Mouse (Mus musculus) intestine, embryonic 16.5 days (tissue): Measurements from ENCODE around the gene Zdhhc7. TPM values are rescaled to one million over a fixed set of nuclear protein-coding genes. Genes with fewer than 3 reads are reported as not detected.
A peak's percentile ranks its signal among the peaks of the same experiment; 100 is the strongest.

ENCODE experiments used
- ATAC-seq: fragments of 200-750 bp; cut with Nextera tagmentation; 2 replicates; pipeline ENCODE4 v1.8.0; 2017; ENCODE audit warnings: moderate TSS enrichment, moderate library complexity
- H3K27ac ChIP-seq: fragments of 300-500 bp; sonication (generic); 2 replicates; pipeline ENCODE4 v1.5.1; 2014; ENCODE audit warnings: mild to moderate bottlenecking, low read length
- H3K27me3 ChIP-seq: fragments of 300-500 bp; sonication (generic); replicated peaks from 2 replicates; pipeline ENCODE4 v1.6.1; 2014; ENCODE audit warnings: low read length, control low read depth, mixed read lengths; ENCODE audit not compliant: control insufficient read depth, insufficient read depth
- H3K36me3 ChIP-seq: fragments of 300-500 bp; sonication (generic); 2 replicates; pipeline ENCODE4 v1.6.1; 2014; ENCODE audit warnings: low read length, control low read depth; ENCODE audit not compliant: control insufficient read depth, insufficient read depth
- H3K4me1 ChIP-seq: fragments of 300-500 bp; sonication (generic); 2 replicates; pipeline ENCODE4 v1.6.1; 2014; ENCODE audit warnings: low read length, control low read depth, mixed read lengths; ENCODE audit not compliant: control insufficient read depth, insufficient read depth
- H3K4me2 ChIP-seq: fragments of 300-500 bp; sonication (generic); 2 replicates; pipeline ENCODE4 v1.6.1; 2014; ENCODE audit warnings: low read depth, low read length, control low read depth
- H3K4me3 ChIP-seq: fragments of 300-500 bp; sonication (generic); 2 replicates; pipeline ENCODE4 v1.5.1; 2014; ENCODE audit warnings: mild to moderate bottlenecking, low read length
- H3K9ac ChIP-seq: fragments of 300-500 bp; sonication (generic); 2 replicates; pipeline ENCODE4 v1.6.1; 2014; ENCODE audit warnings: low read depth, low read length
- H3K9me3 ChIP-seq: fragments of 300-500 bp; sonication (generic); 2 replicates; pipeline ENCODE4 v1.6.1; 2016; ENCODE audit warnings: low read length, control low read depth; ENCODE audit not compliant: control insufficient read depth
- WGBS: fragments of 180-500 bp; shearing (Covaris S2); extraction: QIAGEN DNeasy Blood & Tissue Kit; methylation state at CpG from one replicate; pipeline ENCODE4 v1.1.7; 2014; 5-methylcytosine and 5-hydroxymethylcytosine counted together
- polyA plus RNA-seq: library from polyadenylated mRNA; unstranded; fragments of >200 nt; fragmentation: Nextera tagmentation; extraction: Ambion mirVana; gene quantifications from 2 replicates; pipeline ENCODE4 v1.2.1, GENCODE M21; 2015

The Zdhhc7 gene
- polyA plus RNA-seq, 1 experiment from 2014 or later, result 40.5 TPM

- Histone ChIP-seq H3K9ac (no peak overlapping the region), H3K36me3 (no peaks in the 10 kb centered on the region), H3K4me3 (no peak overlapping the region), H3K9me3 (no peaks in the 10 kb centered on the region), H3K27me3 (peaks cover 11% of the 10 kb centered on the region), H3K4me1 (peaks cover 12% of the 10 kb centered on the region), H3K27ac (no peak overlapping the region), H3K4me2 (no peak overlapping the region)
- ATAC-seq, result no peak
- WGBS, result 81% methylated on average over 5 of the region's 5 CpGs
These were observed 17.6 kb upstream of the Zdhhc7 start for GRCm38 (mm10) chr8:120118847-120119246.

- H3K9ac ChIP-seq, result no peak overlapping the region
- no peak overlapping the region for H3K4me3 ChIP-seq
- WGBS, result 75% methylated on average over 9 of the region's 9 CpGs
- no peak for ATAC-seq
- H3K27me3 ChIP-seq, result peaks cover 11% of the 10 kb centered on the region
- H3K36me3 ChIP-seq, result no peaks in the 10 kb centered on the region
- no peaks in the 10 kb centered on the region for H3K9me3 ChIP-seq
- no peak overlapping the region for H3K4me2 ChIP-seq
- peaks cover 12% of the 10 kb centered on the region for H3K4me1 ChIP-seq
- no peak overlapping the region for H3K27ac ChIP-seq
These were observed 16.9 kb upstream of the Zdhhc7 start for GRCm38 (mm10) chr8:120118162-120118561.

- no peak overlapping the region for H3K4me3 ChIP-seq
- no peak for ATAC-seq
- H3K4me2 ChIP-seq, result no peak overlapping the region
- H3K27ac ChIP-seq, result no peak overlapping the region
- H3K36me3 ChIP-seq, result no peaks in the 10 kb centered on the region
- no peak overlapping the region for H3K9ac ChIP-seq
- 73% methylated on average over 7 of the region's 7 CpGs for WGBS
- peaks cover 11% of the 10 kb centered on the region for H3K27me3 ChIP-seq
- no peaks in the 10 kb centered on the region for H3K9me3 ChIP-seq
- peaks cover 17% of the 10 kb centered on the region for H3K4me1 ChIP-seq
These were observed 15.3 kb upstream of the Zdhhc7 start for GRCm38 (mm10) chr8:120116600-120116999.

GRCm38 (mm10) chr8:120114315-120114841, 13.1 kb upstream of the Zdhhc7 start:
- H3K9ac ChIP-seq, result peak overlapping the region; percentile 82
- peak overlapping the region; percentile 100 for H3K4me2 ChIP-seq
- H3K4me1 ChIP-seq, result peaks cover 17% of the 10 kb centered on the region
- no peaks in the 10 kb centered on the region for H3K36me3 ChIP-seq
- H3K9me3 ChIP-seq, result no peaks in the 10 kb centered on the region
- peak overlapping the region; percentile 78 for H3K4me3 ChIP-seq
- H3K27me3 ChIP-seq, result peaks cover 11% of the 10 kb centered on the region
- H3K27ac ChIP-seq, result no peak overlapping the region
- WGBS, result under 1% methylated on average over 46 of the region's 46 CpGs
- ATAC-seq, result peak; percentile 36

- H3K9ac ChIP-seq, result peak within 1 kb of the TSS; percentile 82
- under 1% methylated on average over 61 of the region's 61 CpGs for WGBS
- peaks cover 17% of the 10 kb centered on the region for H3K4me1 ChIP-seq
- no peaks in the 10 kb centered on the region for H3K9me3 ChIP-seq
- peak within 1 kb of the TSS; percentile 97 for H3K27ac ChIP-seq
- ATAC-seq, result peak; percentile 95
- peak within 1 kb of the TSS; percentile 78 for H3K4me3 ChIP-seq
- H3K4me2 ChIP-seq, result peak within 1 kb of the TSS; percentile 100
- H3K27me3 ChIP-seq, result peaks cover 11% of the 10 kb centered on the region
- no peaks in the 10 kb centered on the region for H3K36me3 ChIP-seq
These were observed 12.5 kb upstream of the Zdhhc7 start, which contains the start of gene 6430548M08Rik for GRCm38 (mm10) chr8:120113758-120114255. Gene 6430548M08Rik (plus strand): TSS chr8:120114152.

GRCm38 (mm10) chr8:120113306-120113705, 12.0 kb upstream of the Zdhhc7 start:
- ATAC-seq, result peak; percentile 62
- peaks cover 17% of the 10 kb centered on the region for H3K4me1 ChIP-seq
- no peaks in the 10 kb centered on the region for H3K36me3 ChIP-seq
- H3K27me3 ChIP-seq, result peaks cover 11% of the 10 kb centered on the region
- H3K27ac ChIP-seq, result peak overlapping the region; percentile 97
- peak overlapping the region; percentile 77 for H3K9ac ChIP-seq
- H3K4me2 ChIP-seq, result peak overlapping the region; percentile 80
- H3K9me3 ChIP-seq, result no peaks in the 10 kb centered on the region
- 3% methylated on average over 10 of the region's 10 CpGs for WGBS
- peak overlapping the region; percentile 63 for H3K4me3 ChIP-seq

- H3K9ac ChIP-seq, result no peak overlapping the region
- H3K4me1 ChIP-seq, result peaks cover 17% of the 10 kb centered on the region
- WGBS, result 72% methylated on average over 5 of the region's 5 CpGs
- no peak for ATAC-seq
- H3K27me3 ChIP-seq, result peaks cover 11% of the 10 kb centered on the region
- H3K4me2 ChIP-seq, result no peak overlapping the region
- no peaks in the 10 kb centered on the region for H3K9me3 ChIP-seq
- no peak overlapping the region for H3K4me3 ChIP-seq
- H3K36me3 ChIP-seq, result no peaks in the 10 kb centered on the region
- H3K27ac ChIP-seq, result no peak overlapping the region; the same call in 1 of the 2 replicates
These were observed 11.3 kb upstream of the Zdhhc7 start for GRCm38 (mm10) chr8:120112535-120112934.

GRCm38 (mm10) chr8:120111382-120111781, 10.1 kb upstream of the Zdhhc7 start:
- no peak overlapping the region for H3K4me3 ChIP-seq

GRCm38 (mm10) chr8:120110966-120111365, 9.7 kb upstream of the Zdhhc7 start:
- 85% methylated on average over 4 of the region's 4 CpGs for WGBS
- H3K27ac ChIP-seq, result no peak overlapping the region
- no peak for ATAC-seq
- H3K4me3 ChIP-seq, result no peak overlapping the region
- peaks cover 11% of the 10 kb centered on the region for H3K27me3 ChIP-seq
- no peaks in the 10 kb centered on the region for H3K36me3 ChIP-seq
- H3K4me1 ChIP-seq, result peaks cover 13% of the 10 kb centered on the region
- no peak overlapping the region for H3K9ac ChIP-seq
- H3K4me2 ChIP-seq, result no peak overlapping the region
- H3K9me3 ChIP-seq, result no peaks in the 10 kb centered on the region

More at GRCm38 (mm10) chr8:120111382-120111781, 10.1 kb upstream of the Zdhhc7 start:
- Histone ChIP-seq H3K9me3 (no peaks in the 10 kb centered on the region), H3K4me1 (peaks cover 13% of the 10 kb centered on the region), H3K4me2 (no peak overlapping the region), H3K9ac (no peak overlapping the region), H3K27me3 (peaks cover 11% of the 10 kb centered on the region), H3K27ac (no peak overlapping the region), H3K36me3 (no peaks in the 10 kb centered on the region)
- ATAC-seq, result no peak
- WGBS, result 64% methylated on average over 4 of the region's 4 CpGs

GRCm38 (mm10) chr8:120109149-120109548, 7.9 kb upstream of the Zdhhc7 start:
- 27% methylated on average over 3 of the region's 3 CpGs for WGBS
- no peak overlapping the region for H3K4me3 ChIP-seq
- H3K27me3 ChIP-seq, result no peaks in the 10 kb centered on the region
- no peak for ATAC-seq
- no peak overlapping the region for H3K4me2 ChIP-seq
- H3K9me3 ChIP-seq, result no peaks in the 10 kb centered on the region
- H3K27ac ChIP-seq, result no peak overlapping the region
- H3K9ac ChIP-seq, result no peak overlapping the region
- H3K36me3 ChIP-seq, result no peaks in the 10 kb centered on the region
- H3K4me1 ChIP-seq, result peaks cover 7% of the 10 kb centered on the region
